Mouse (Mus musculus): Measurements from ENCODE around the gene Cdipt.

- TF ChIP-seq CTCF (IDR thresholded peaks at IDR 0.05; ENCODE audit: extremely low read depth, insufficient read depth, insufficient read length, insufficient replicate concordance) (no peak), POLR2A (IDR thresholded peaks at IDR 0.05; ENCODE audit: low read depth, low read length) (no peak)
Measured at GRCm38 (mm10) chr7:127012845-127013244, 37.1 kb downstream of the Cdipt start.
